Mouse (Mus musculus) urinary bladder, adult 2 months (tissue): ENCODE measurements around the gene Casq2. TPM values are rescaled to one million over a fixed set of nuclear protein-coding genes. Genes with fewer than 3 reads are reported as not detected.

ENCODE experiments used
- DNase-seq: peaks from one replicate; pipeline ENCODE4 v3.0.0; 2022; ENCODE audit warnings: low spot score
- polyA plus RNA-seq: library from polyadenylated mRNA; depleted of rRNA; stranded (reverse); fragments of >200 nt; gene quantifications from 2 replicates; pipeline ENCODE4 v1.2.3, GENCODE M21; 2012; rRNA removed

Casq2 gene
- 52.0 and 91.3 TPM in 2 replicates for polyA plus RNA-seq

GRCm38 (mm10) chr3:102086283-102086682, at the start of gene Casq2:
Gene Casq2, plus strand, starts transcription at chr3:102086415.
- DNase-seq, result no peak

GRCm38 (mm10) chr3:102037806-102038205, 48.4 kb upstream of the Casq2 start:
- DNase-seq, result no peak

- no peak for DNase-seq
Measured at GRCm38 (mm10) chr3:102038608-102039007, 47.6 kb upstream of the Casq2 start.

- no peak for DNase-seq
Measured at GRCm38 (mm10) chr3:102041632-102042031, 44.6 kb upstream of the Casq2 start.

- no peak for DNase-seq
Measured at GRCm38 (mm10) chr3:102045071-102045470, 41.1 kb upstream of the Casq2 start.

GRCm38 (mm10) chr3:102047532-102047931, 38.7 kb upstream of the Casq2 start:
- no peak for DNase-seq

GRCm38 (mm10) chr3:102049207-102050104, 36.8 kb upstream of the Casq2 start:
- DNase-seq, result no peak

GRCm38 (mm10) chr3:102052036-102052435, 34.2 kb upstream of the Casq2 start:
- no peak for DNase-seq

GRCm38 (mm10) chr3:102053293-102053692, 32.9 kb upstream of the Casq2 start:
- DNase-seq, result no peak

- DNase-seq, result no peak
Measured at GRCm38 (mm10) chr3:102055878-102056277, 30.3 kb upstream of the Casq2 start.

- no peak for DNase-seq
Measured at GRCm38 (mm10) chr3:102060065-102060464, 26.1 kb upstream of the Casq2 start.

- no peak for DNase-seq
Measured at GRCm38 (mm10) chr3:102061923-102062670, 24.1 kb upstream of the Casq2 start.

- DNase-seq, result no peak
Measured at GRCm38 (mm10) chr3:102062671-102063010, 23.6 kb upstream of the Casq2 start.

GRCm38 (mm10) chr3:102063273-102064120, 22.7 kb upstream of the Casq2 start:
- no peak for DNase-seq

- DNase-seq, result no peak
Measured at GRCm38 (mm10) chr3:102064566-102064965, 21.6 kb upstream of the Casq2 start.

- DNase-seq, result no peak
Measured at GRCm38 (mm10) chr3:102067306-102067705, 18.9 kb upstream of the Casq2 start.

- no peak for DNase-seq
Measured at GRCm38 (mm10) chr3:102067861-102068260, 18.4 kb upstream of the Casq2 start.

- no peak for DNase-seq
Measured at GRCm38 (mm10) chr3:102069260-102069659, 17.0 kb upstream of the Casq2 start.

GRCm38 (mm10) chr3:102069686-102070085, 16.5 kb upstream of the Casq2 start:
- no peak for DNase-seq

GRCm38 (mm10) chr3:102070360-102070759, 15.9 kb upstream of the Casq2 start:
- DNase-seq, result no peak

- no peak for DNase-seq
Measured at GRCm38 (mm10) chr3:102071016-102071415, 15.2 kb upstream of the Casq2 start.

GRCm38 (mm10) chr3:102079413-102079812, 6.8 kb upstream of the Casq2 start:
- DNase-seq, result no peak
